In genomic region chr6:91617031-91617596, GRCm38 (mm10) we compare ENCODE assay signal across 8 mouse cellular contexts.
A peak's percentile ranks its signal among the peaks of the same experiment; 100 is the strongest.
DNase-seq lines count a peak whose midpoint lies in the region; ATAC-seq and TF ChIP-seq lines count a peak whose summit lies in the region.

No protein-coding gene starts in this region.

- H3K4me3 ChIP-seq in intestine, postnatal 0 days (ENCODE audit: low read depth, low read length): 0 out of 2 replicates have a peak overlapping the region, but pooled peaks have one; percentile 12
- peak overlapping the region; percentile 56 for H3K4me3 ChIP-seq in midbrain, embryonic 10.5 days

- H3K27me3 ChIP-seq in intestine, postnatal 0 days (replicated peaks; ENCODE audit: control insufficient read depth, insufficient read depth, low read length): no peaks in the 10 kb centered on the region
- H3K27me3 ChIP-seq in midbrain, embryonic 10.5 days (ENCODE audit: low read depth, poor library complexity, severe bottlenecking): no peaks in the 10 kb centered on the region

- 4% methylated on average over 13 of the region's 13 CpGs for WGBS in intestine, postnatal 0 days
- WGBS in midbrain, embryonic 10.5 days: under 1% methylated on average over 13 of the region's 13 CpGs

- peak overlapping the region; percentile 55 for H3K4me2 ChIP-seq in intestine, postnatal 0 days (replicated peaks; ENCODE audit: low read depth)

- peak overlapping the region; percentile 31; the same call in 1 of the 2 replicates for H3K9ac ChIP-seq in intestine, postnatal 0 days (ENCODE audit: low read depth, low read length)

- H3K4me1 ChIP-seq in intestine, postnatal 0 days (replicated peaks; ENCODE audit: control insufficient read depth, insufficient read depth, low read length): peaks cover 6% of the 10 kb centered on the region; the same call in 1 of the 2 replicates
- H3K4me1 ChIP-seq in midbrain, embryonic 10.5 days: peaks cover 27% of the 10 kb centered on the region

- no peak overlapping the region for H3K27ac ChIP-seq in intestine, postnatal 0 days (ENCODE audit: low read depth, low read length)
- H3K27ac ChIP-seq in midbrain, embryonic 10.5 days (replicated peaks): peak overlapping the region; percentile 94

- intact Hi-C loops in left cerebral cortex, postnatal 36 days (cut with DNase I): no loop called here

- no peaks in the 10 kb centered on the region for H3K9me3 ChIP-seq in intestine, postnatal 0 days (ENCODE audit: control insufficient read depth)
- no peaks in the 10 kb centered on the region for H3K9me3 ChIP-seq in midbrain, embryonic 10.5 days (replicated peaks)

- no peak for TF ChIP-seq CTCF in intestine, postnatal 0 days (IDR thresholded peaks at IDR 0.05; ENCODE audit: low read depth)

- H3K36me3 ChIP-seq in intestine, postnatal 0 days (ENCODE audit: control insufficient read depth, insufficient read depth): no peaks in the 10 kb centered on the region
- no peaks in the 10 kb centered on the region for H3K36me3 ChIP-seq in midbrain, embryonic 10.5 days

- ATAC-seq in intestine, postnatal 0 days: peak; percentile 76

- peak; percentile 70 for DNase-seq in MEL-GATA-1-ER (ENCODE audit: extremely low read depth, low read depth)
- DNase-seq in cerebellum, adult 8-10 months: peak; percentile 13
- DNase-seq in frontal cortex, adult 2 months (ENCODE audit: extremely low spot score in 1 of 2, low spot score in 1 of 2): peak; percentile 47 to 80
- peak; percentile 52 to 57 for DNase-seq in left cerebral cortex, postnatal 36 days (ENCODE audit: low spot score in 2 of 2)
- DNase-seq in midbrain, embryonic 10.5 days (ENCODE audit: low spot score): peak; percentile 86
- peak; percentile 43 for DNase-seq in spleen, adult 12 weeks (ENCODE audit: low spot score)
- no peak for DNase-seq in ovary, postnatal 36 days (ENCODE audit: low spot score)
